Mouse (Mus musculus) gastrocnemius, postnatal 36 days (tissue): Measurements from ENCODE around the gene Tbc1d19. TPM values are rescaled to one million over a fixed set of nuclear protein-coding genes. Genes with fewer than 3 reads are reported as not detected.
A peak's percentile ranks its signal among the peaks of the same experiment; 100 is the strongest.

Experiments used
- DNase-seq, 2 experiments: peaks; one replicate each; pipeline ENCODE4 v3.0.0; 2022
- intact Hi-C: fragments of 180-260 bp; cut with DNase I; formaldehyde crosslinking; loops from one replicate; pipeline ENCODE4 v1.15.1; 2025
- total RNA-seq, 2 experiments: library from RNA; stranded (reverse); gene quantifications; 2 replicates each; pipeline ENCODE4 v1.2.3; 2021

Tbc1d19 gene
- total RNA-seq, 2 experiments from 2014 or later = 19.7 to 26.2 TPM

GRCm38 (mm10) chr5:53943321-53943857 is 134.0 kb downstream of the Tbc1d19 start:
- intact Hi-C loops = loop anchor here (5.0 kb wide), 1 partner anchor 44 kb away; no protein-coding TSS in a partner anchor
- DNase-seq = no peak

GRCm38 (mm10) chr5:53946747-53947146 is 137.3 kb downstream of the Tbc1d19 start:
- no peak for DNase-seq
- intact Hi-C loops = no loop called here

GRCm38 (mm10) chr5:53947549-53948183 is 138.3 kb downstream of the Tbc1d19 start:
- no peak for DNase-seq
- intact Hi-C loops = no loop called here

- DNase-seq = peak; percentile 34 to 45
- intact Hi-C loops = no loop called here
These were observed 139.3 kb downstream of the Tbc1d19 start for GRCm38 (mm10) chr5:53948606-53949266.

GRCm38 (mm10) chr5:53950189-53950588 is 140.8 kb downstream of the Tbc1d19 start:
- no peak for DNase-seq
- intact Hi-C loops = no loop called here

GRCm38 (mm10) chr5:53953216-53953615 is 143.8 kb downstream of the Tbc1d19 start:
- no peak for DNase-seq
- intact Hi-C loops = no loop called here

Other genes starting within 250 kb of the Tbc1d19 start
- gene Cckar, start 101.9 kb upstream of the Tbc1d19 start, total RNA-seq = not detected
- gene Stim2, start 188.9 kb downstream of the Tbc1d19 start, total RNA-seq = 10 to 100 TPM; 35.7 to 49.3 TPM